Mouse (Mus musculus) left cerebral cortex, adult 11 months (tissue): ENCODE results near the gene Hsd17b14.
"Not testable (repeated sequence)": the region's sequence is repeated elsewhere in the genome, so short reads cannot be mapped to it uniquely, and the experiment has no call there.

Experiments used
- DNase-seq: peaks from one replicate; pipeline ENCODE4 v3.0.0; 2022; ENCODE audit warnings: low spot score

The Hsd17b14 gene

GRCm38 (mm10) chr7:45554744-45555143, at the start of gene Hsd17b14:
Hsd17b14 (plus strand) TSS chr7:45554893.
- no peak for DNase-seq

- no peak for DNase-seq
Observed at GRCm38 (mm10) chr7:45507583-45507982, 47.1 kb upstream of the Hsd17b14 start.

GRCm38 (mm10) chr7:45508561-45508960, 46.1 kb upstream of the Hsd17b14 start:
- no peak for DNase-seq

- DNase-seq = no peak
Observed at GRCm38 (mm10) chr7:45509181-45509882, 45.4 kb upstream of the Hsd17b14 start.

- DNase-seq = peak; percentile 85
Observed at GRCm38 (mm10) chr7:45509912-45510787, 44.5 kb upstream of the Hsd17b14 start, which contains the start of gene Nucb1. Nucb1 (minus strand) TSS chr7:45510406.

GRCm38 (mm10) chr7:45514411-45514810, 40.3 kb upstream of the Hsd17b14 start:
- DNase-seq = no peak

GRCm38 (mm10) chr7:45515436-45515835, 39.3 kb upstream of the Hsd17b14 start:
- DNase-seq = no peak

- not testable (repeated sequence) for DNase-seq
Observed at GRCm38 (mm10) chr7:45516846-45517245, 37.8 kb upstream of the Hsd17b14 start.

GRCm38 (mm10) chr7:45518618-45519017, 36.1 kb upstream of the Hsd17b14 start:
- no peak for DNase-seq

GRCm38 (mm10) chr7:45519345-45520120, 35.2 kb upstream of the Hsd17b14 start:
- DNase-seq = no peak

GRCm38 (mm10) chr7:45520605-45521004, 34.1 kb upstream of the Hsd17b14 start:
- no peak for DNase-seq

- DNase-seq = peak; percentile 86
Observed at GRCm38 (mm10) chr7:45521728-45522184, 32.9 kb upstream of the Hsd17b14 start.

- no peak for DNase-seq
Observed at GRCm38 (mm10) chr7:45522194-45522752, 32.4 kb upstream of the Hsd17b14 start.

GRCm38 (mm10) chr7:45522957-45523676, 31.6 kb upstream of the Hsd17b14 start:
- no peak for DNase-seq

GRCm38 (mm10) chr7:45523678-45524170, 31.0 kb upstream of the Hsd17b14 start:
- no peak for DNase-seq

GRCm38 (mm10) chr7:45524841-45525621, 29.7 kb upstream of the Hsd17b14 start:
- no peak for DNase-seq

GRCm38 (mm10) chr7:45525809-45526473, 28.8 kb upstream of the Hsd17b14 start, which contains the start of the genes Ppp1r15a and Plekha4:
Ppp1r15a (minus strand) TSS chr7:45526268.
Plekha4 (plus strand) TSS chr7:45526330.
- peak; percentile 86 for DNase-seq

GRCm38 (mm10) chr7:45526474-45527120, 28.1 kb upstream of the Hsd17b14 start:
- DNase-seq = no peak

GRCm38 (mm10) chr7:45527169-45527568, 27.5 kb upstream of the Hsd17b14 start:
- not testable (repeated sequence) for DNase-seq
